Mouse (Mus musculus): Measurements from ENCODE around the gene Rab11fip3.

DNA sequence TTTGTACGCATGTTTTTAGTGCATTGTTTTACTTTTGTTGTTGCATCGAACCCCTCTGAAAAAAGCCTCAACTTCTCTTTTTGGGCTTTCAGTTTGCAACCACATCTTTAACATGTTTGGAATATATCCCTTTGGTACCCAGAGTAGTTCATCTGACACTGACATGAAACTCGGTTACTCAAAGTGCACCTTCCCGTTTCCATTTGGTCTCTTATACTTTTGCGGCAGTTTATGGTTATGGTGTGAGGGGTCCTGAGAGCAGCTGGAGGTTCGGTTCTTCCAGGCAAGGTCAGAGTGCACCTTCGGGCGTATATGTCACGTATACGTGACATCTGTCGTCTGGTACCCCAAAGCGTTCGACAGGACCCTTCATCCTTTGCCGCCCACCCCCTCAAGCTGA lies 43.4 kb upstream of the Rab11fip3 start:
- no peak for TF ChIP-seq MAX (IDR thresholded peaks at IDR 0.05; ENCODE audit: low read depth)
- no peak for TF ChIP-seq MYOD1 (IDR thresholded peaks at IDR 0.05; ENCODE audit: control insufficient read depth in 1 of 3, insufficient read length in 2 of 3, low read depth in 2 of 3)

Data from myocyte (in vitro differentiated cells).